Mouse (Mus musculus) limb, embryonic 11.5 days (tissue): ENCODE measurements at regions not wholly inside any gene's neighbourhood (a gene's known extent, or its start where the extent isn't known, plus 50 kb on each side); places are given as distances from the start of the nearest gene placed in this dataset.

Experiments
- ATAC-seq: fragments of 200-750 bp; cut with Nextera tagmentation; 2 replicates; pipeline ENCODE4 v1.8.0; 2017; ENCODE audit warnings: low read depth; ENCODE audit not compliant: insufficient number of reproducible peaks, low FRiP score, low TSS enrichment
- DNase-seq: peaks from one replicate; pipeline ENCODE4 v3.0.0-alpha.2; 2015; ENCODE audit warnings: low spot score
- H3K27ac ChIP-seq: fragments of 300-500 bp; sonication (generic); replicated peaks from 2 replicates; pipeline ENCODE4 v1.5.1; 2014; ENCODE audit warnings: low read depth, mild to moderate bottlenecking, low read length
- H3K27me3 ChIP-seq: fragments of 300-500 bp; sonication (generic); 2 replicates; pipeline ENCODE4 v1.6.1; 2014; ENCODE audit warnings: mild to moderate bottlenecking, low read length, mixed read lengths; ENCODE audit not compliant: control insufficient read depth, insufficient read depth
- H3K36me3 ChIP-seq: fragments of 300-500 bp; sonication (generic); 2 replicates; pipeline ENCODE4 v1.6.1; 2014; ENCODE audit warnings: mild to moderate bottlenecking, low read length, moderate library complexity, mixed read lengths; ENCODE audit not compliant: control insufficient read depth, insufficient read depth
- H3K4me1 ChIP-seq: fragments of 300-500 bp; sonication (generic); 2 replicates; pipeline ENCODE4 v1.6.1; 2014; ENCODE audit warnings: low read length, mixed read lengths; ENCODE audit not compliant: control insufficient read depth, insufficient read depth
- H3K4me2 ChIP-seq: fragments of 300-500 bp; sonication (generic); 2 replicates; pipeline ENCODE4 v1.6.1; 2014; ENCODE audit warnings: low read depth, mild to moderate bottlenecking, moderate library complexity; ENCODE audit not compliant: severe bottlenecking
- H3K4me3 ChIP-seq: fragments of 300-500 bp; sonication (generic); 2 replicates; pipeline ENCODE4 v1.5.1; 2014; ENCODE audit warnings: low read depth, low read length
- H3K9ac ChIP-seq: fragments of 300-500 bp; sonication (generic); 2 replicates; pipeline ENCODE4 v1.6.1; 2014; ENCODE audit warnings: mild to moderate bottlenecking, low read length
- H3K9me3 ChIP-seq: fragments of 300-500 bp; sonication (generic); 2 replicates; pipeline ENCODE4 v1.6.1; 2016; ENCODE audit warnings: low read length; ENCODE audit not compliant: control insufficient read depth
- WGBS: fragments of 180-500 bp; shearing (Covaris S2); extraction: QIAGEN DNeasy Blood & Tissue Kit; methylation state at CpG from one replicate; pipeline ENCODE4 v1.1.7; 2014; 5-methylcytosine and 5-hydroxymethylcytosine counted together

- no peaks in the 10 kb centered on the region for H3K9me3 ChIP-seq
- H3K27ac ChIP-seq: no peak overlapping the region
- no peak overlapping the region for H3K4me2 ChIP-seq
- no peak for ATAC-seq
- H3K4me3 ChIP-seq: no peak overlapping the region
- no peak for DNase-seq
- no peaks in the 10 kb centered on the region for H3K27me3 ChIP-seq
- no peaks in the 10 kb centered on the region for H3K4me1 ChIP-seq
- no peak overlapping the region for H3K9ac ChIP-seq
- H3K36me3 ChIP-seq: no peaks in the 10 kb centered on the region
- 91% methylated on average over 2 of the region's 2 CpGs for WGBS
Measured at GRCm38 (mm10) chr16:24324917-24325316, 68.4 kb upstream of the Lpp start.

- 86% methylated on average over 8 of the region's 8 CpGs for WGBS
- H3K27ac ChIP-seq: no peak overlapping the region
- no peaks in the 10 kb centered on the region for H3K36me3 ChIP-seq
- no peaks in the 10 kb centered on the region for H3K4me1 ChIP-seq
- ATAC-seq (no peak), DNase-seq (no peak)
- no peak overlapping the region for H3K4me2 ChIP-seq
- H3K9ac ChIP-seq: no peak overlapping the region
- H3K4me3 ChIP-seq: no peak overlapping the region
- no peaks in the 10 kb centered on the region for H3K9me3 ChIP-seq
- no peaks in the 10 kb centered on the region for H3K27me3 ChIP-seq
Measured at GRCm38 (mm10) chr16:24318723-24319437, 74.4 kb upstream of the Lpp start.

GRCm38 (mm10) chr16:24313544-24314326 lies 79.6 kb upstream of the Lpp start:
- DNase-seq (no peak), ATAC-seq (no peak)
- WGBS: 69% methylated on average over 7 of the region's 7 CpGs
- H3K4me3 ChIP-seq: no peak overlapping the region
- H3K27me3 ChIP-seq: no peaks in the 10 kb centered on the region
- no peak overlapping the region for H3K27ac ChIP-seq
- no peaks in the 10 kb centered on the region for H3K9me3 ChIP-seq
- H3K4me2 ChIP-seq: no peak overlapping the region
- H3K4me1 ChIP-seq: no peaks in the 10 kb centered on the region
- H3K36me3 ChIP-seq: no peaks in the 10 kb centered on the region
- no peak overlapping the region for H3K9ac ChIP-seq

- Histone ChIP-seq H3K4me1 (no peaks in the 10 kb centered on the region), H3K36me3 (no peaks in the 10 kb centered on the region), H3K9me3 (no peaks in the 10 kb centered on the region), H3K4me2 (no peak overlapping the region), H3K27me3 (no peaks in the 10 kb centered on the region), H3K9ac (no peak overlapping the region), H3K4me3 (no peak overlapping the region), H3K27ac (no peak overlapping the region)
- 100% methylated on average over 1 of the region's 1 CpGs for WGBS
- DNase-seq (no peak), ATAC-seq (no peak)
Measured at GRCm38 (mm10) chr16:24305391-24305790, 87.9 kb upstream of the Lpp start.

- WGBS: 57% methylated on average over 3 of the region's 3 CpGs
- H3K9me3 ChIP-seq: no peaks in the 10 kb centered on the region
Measured at GRCm38 (mm10) chr16:24296790-24297189, 96.5 kb upstream of the Lpp start.

GRCm38 (mm10) chr16:24295626-24296440 lies 97.5 kb upstream of the Lpp start:
- 82% methylated on average over 7 of the region's 7 CpGs for WGBS
- Histone ChIP-seq H3K9ac (no peak overlapping the region), H3K27me3 (no peaks in the 10 kb centered on the region), H3K36me3 (no peaks in the 10 kb centered on the region), H3K4me3 (no peak overlapping the region), H3K4me1 (no peaks in the 10 kb centered on the region), H3K9me3 (no peaks in the 10 kb centered on the region), H3K27ac (no peak overlapping the region), H3K4me2 (no peak overlapping the region)
- no peak for DNase-seq
- no peak for ATAC-seq

More at GRCm38 (mm10) chr16:24296790-24297189, 96.5 kb upstream of the Lpp start:
- no peak overlapping the region for H3K4me2 ChIP-seq
- no peaks in the 10 kb centered on the region for H3K4me1 ChIP-seq
- no peaks in the 10 kb centered on the region for H3K36me3 ChIP-seq
- no peak overlapping the region for H3K4me3 ChIP-seq
- no peak for DNase-seq
- no peak for ATAC-seq
- H3K27ac ChIP-seq: no peak overlapping the region
- no peak overlapping the region for H3K9ac ChIP-seq
- H3K27me3 ChIP-seq: no peaks in the 10 kb centered on the region

GRCm38 (mm10) chr16:24284215-24284614 lies 109.1 kb upstream of the Lpp start:
- H3K27me3 ChIP-seq: no peaks in the 10 kb centered on the region
- H3K27ac ChIP-seq: no peak overlapping the region
- H3K9me3 ChIP-seq: no peaks in the 10 kb centered on the region
- H3K36me3 ChIP-seq: no peaks in the 10 kb centered on the region
- ATAC-seq (no peak), DNase-seq (no peak)
- H3K4me2 ChIP-seq: no peak overlapping the region
- H3K4me1 ChIP-seq: no peaks in the 10 kb centered on the region
- no peak overlapping the region for H3K9ac ChIP-seq
- 54% methylated on average over 3 of the region's 3 CpGs for WGBS
- H3K4me3 ChIP-seq: no peak overlapping the region

- Histone ChIP-seq H3K4me3 (no peak overlapping the region), H3K9me3 (no peaks in the 10 kb centered on the region), H3K4me2 (no peak overlapping the region), H3K27ac (peak overlapping the region; percentile 42), H3K36me3 (no peaks in the 10 kb centered on the region), H3K27me3 (no peaks in the 10 kb centered on the region), H3K9ac (peak overlapping the region; percentile 17; the same call in 1 of the 2 replicates), H3K4me1 (no peaks in the 10 kb centered on the region)
- peak; percentile 82 for ATAC-seq
- peak; percentile 57 for DNase-seq
- 26% methylated on average over 6 of the region's 6 CpGs for WGBS
Measured at GRCm38 (mm10) chr16:24282194-24282683, 111.1 kb upstream of the Lpp start.
